Mouse (Mus musculus) heart, embryonic 10.5 days (tissue): ENCODE results near the gene Adap2. TPM values are rescaled to one million over a fixed set of nuclear protein-coding genes. Genes with fewer than 3 reads are reported as not detected.
"Not testable (repeated sequence)": the region's sequence is repeated elsewhere in the genome, so short reads cannot be mapped to it uniquely, and the experiment has no call there.

Source experiments
- DNase-seq: peaks from one replicate; pipeline ENCODE4 v3.0.0-alpha.2; 2017; ENCODE audit warnings: low spot score
- H3K27ac ChIP-seq: fragments of 300-500 bp; sonication (generic); 2 replicates; pipeline ENCODE4 v1.5.1; 2016; ENCODE audit warnings: mild to moderate bottlenecking
- H3K27me3 ChIP-seq: fragments of 300-500 bp; sonication (generic); 2 replicates; pipeline ENCODE4 v1.6.1; 2016; ENCODE audit warnings: mild to moderate bottlenecking; ENCODE audit not compliant: poor library complexity, insufficient read depth, severe bottlenecking
- H3K36me3 ChIP-seq: fragments of 300-500 bp; sonication (generic); 2 replicates; pipeline ENCODE4 v1.6.1; 2016; ENCODE audit warnings: mild to moderate bottlenecking, moderate library complexity
- H3K4me1 ChIP-seq: fragments of 300-500 bp; sonication (generic); 2 replicates; pipeline ENCODE4 v1.6.1; 2016; ENCODE audit warnings: mild to moderate bottlenecking
- H3K4me3 ChIP-seq: fragments of 300-500 bp; sonication (generic); 2 replicates; pipeline ENCODE4 v1.5.1; 2016; ENCODE audit warnings: mild to moderate bottlenecking, moderate library complexity
- H3K9me3 ChIP-seq: fragments of 300-500 bp; sonication (generic); 2 replicates; pipeline ENCODE4 v1.6.1; 2016; ENCODE audit warnings: mild to moderate bottlenecking, moderate library complexity
- WGBS: fragments of 180-500 bp; shearing (Covaris S2); methylation state at CpG from one replicate; pipeline ENCODE4 v1.1.7; 2016; 5-methylcytosine and 5-hydroxymethylcytosine counted together
- polyA plus RNA-seq: library from polyadenylated mRNA; unstranded; fragments of >200 nt; fragmentation: Nextera tagmentation; extraction: Ambion mirVana; gene quantifications from 2 replicates; pipeline ENCODE4 v1.2.1, GENCODE M21; 2016

Gene Adap2
- polyA plus RNA-seq, 1 experiment from 2014 or later = 0.46 TPM

- H3K27me3 ChIP-seq = peaks cover 26% of the 10 kb centered on the region
- 69% methylated on average over 2 of the region's 4 CpGs for WGBS
These were observed 4.9 kb upstream of the Adap2 start for GRCm38 (mm10) chr11:80148974-80149373.

GRCm38 (mm10) chr11:80149412-80150023, 4.4 kb upstream of the Adap2 start:
- 71% methylated on average over 8 of the region's 8 CpGs for WGBS
- Histone ChIP-seq H3K4me1 (peaks cover 9% of the 10 kb centered on the region), H3K27ac (no peak overlapping the region), H3K4me3 (no peak overlapping the region), H3K9me3 (no peaks in the 10 kb centered on the region), H3K36me3 (no peaks in the 10 kb centered on the region), H3K27me3 (peaks cover 31% of the 10 kb centered on the region)
- no peak for DNase-seq

More at GRCm38 (mm10) chr11:80148974-80149373, 4.9 kb upstream of the Adap2 start:
- not testable (repeated sequence) for H3K27ac ChIP-seq, H3K36me3 ChIP-seq, H3K4me3 ChIP-seq, H3K4me1 ChIP-seq, H3K9me3 ChIP-seq, DNase-seq

- peaks cover 42% of the 10 kb centered on the region for H3K27me3 ChIP-seq
- WGBS = 71% methylated on average over 5 of the region's 5 CpGs
These were observed 3.3 kb upstream of the Adap2 start for GRCm38 (mm10) chr11:80150566-80150965.

GRCm38 (mm10) chr11:80151541-80151940, 2.4 kb upstream of the Adap2 start:
- no peak overlapping the region for H3K4me3 ChIP-seq
- H3K9me3 ChIP-seq = no peaks in the 10 kb centered on the region
- 77% methylated on average over 2 of the region's 2 CpGs for WGBS
- H3K4me1 ChIP-seq = peaks cover 11% of the 10 kb centered on the region
- no peaks in the 10 kb centered on the region for H3K36me3 ChIP-seq
- H3K27me3 ChIP-seq = peaks cover 51% of the 10 kb centered on the region
- H3K27ac ChIP-seq = no peak overlapping the region
- DNase-seq = peak; percentile 7

More at GRCm38 (mm10) chr11:80150566-80150965, 3.3 kb upstream of the Adap2 start:
- no peak overlapping the region for H3K4me3 ChIP-seq
- no peaks in the 10 kb centered on the region for H3K36me3 ChIP-seq
- H3K9me3 ChIP-seq = no peaks in the 10 kb centered on the region
- no peak for DNase-seq
- H3K4me1 ChIP-seq = peaks cover 11% of the 10 kb centered on the region
- H3K27ac ChIP-seq = no peak overlapping the region

GRCm38 (mm10) chr11:80152376-80152775, 1.5 kb upstream of the Adap2 start:
- 77% methylated on average over 8 of the region's 8 CpGs for WGBS
- Histone ChIP-seq H3K4me1 (peaks cover 11% of the 10 kb centered on the region), H3K36me3 (no peaks in the 10 kb centered on the region), H3K4me3 (no peak overlapping the region), H3K27me3 (peaks cover 60% of the 10 kb centered on the region), H3K9me3 (no peaks in the 10 kb centered on the region), H3K27ac (no peak overlapping the region)
- DNase-seq = no peak

- H3K27me3 ChIP-seq = peaks cover 78% of the 10 kb centered on the region
- peak overlapping the region; percentile 68 for H3K4me3 ChIP-seq
- H3K27ac ChIP-seq = peak overlapping the region; percentile 52; the same call in 1 of the 2 replicates
- peaks cover 11% of the 10 kb centered on the region for H3K4me1 ChIP-seq
- 22% methylated on average over 25 of the region's 25 CpGs for WGBS
- no peaks in the 10 kb centered on the region for H3K36me3 ChIP-seq
- DNase-seq = no peak
- H3K9me3 ChIP-seq = no peaks in the 10 kb centered on the region
These were observed 596 bp downstream of the Adap2 start for GRCm38 (mm10) chr11:80154501-80154900.

- Histone ChIP-seq H3K4me3 (no peak overlapping the region), H3K9me3 (no peaks in the 10 kb centered on the region), H3K27ac (no peak overlapping the region), H3K27me3 (peaks cover 78% of the 10 kb centered on the region), H3K36me3 (no peaks in the 10 kb centered on the region), H3K4me1 (peaks cover 11% of the 10 kb centered on the region)
- DNase-seq = no peak
- WGBS = 87% methylated on average over 8 of the region's 8 CpGs
These were observed 1.6 kb downstream of the Adap2 start for GRCm38 (mm10) chr11:80155541-80155940.

- H3K27me3 ChIP-seq = peaks cover 78% of the 10 kb centered on the region
- DNase-seq = no peak
These were observed 2.1 kb downstream of the Adap2 start for GRCm38 (mm10) chr11:80155961-80156360.

GRCm38 (mm10) chr11:80156841-80157240, 2.9 kb downstream of the Adap2 start:
- no peaks in the 10 kb centered on the region for H3K9me3 ChIP-seq
- DNase-seq = no peak
- H3K4me3 ChIP-seq = no peak overlapping the region
- no peaks in the 10 kb centered on the region for H3K36me3 ChIP-seq
- 77% methylated on average over 4 of the region's 4 CpGs for WGBS
- H3K4me1 ChIP-seq = peaks cover 11% of the 10 kb centered on the region
- no peak overlapping the region for H3K27ac ChIP-seq
- peaks cover 74% of the 10 kb centered on the region for H3K27me3 ChIP-seq

More at GRCm38 (mm10) chr11:80155961-80156360, 2.1 kb downstream of the Adap2 start:
- H3K4me1 ChIP-seq = peaks cover 11% of the 10 kb centered on the region
- no peak overlapping the region for H3K27ac ChIP-seq
- H3K9me3 ChIP-seq = no peaks in the 10 kb centered on the region
- no peaks in the 10 kb centered on the region for H3K36me3 ChIP-seq
- no peak overlapping the region for H3K4me3 ChIP-seq
- WGBS = 80% methylated on average over 4 of the region's 4 CpGs

GRCm38 (mm10) chr11:80159018-80159417, 5.1 kb downstream of the Adap2 start:
- DNase-seq = no peak
- 79% methylated on average over 7 of the region's 7 CpGs for WGBS
- no peak overlapping the region for H3K27ac ChIP-seq

GRCm38 (mm10) chr11:80161041-80161440, 7.1 kb downstream of the Adap2 start:
- Histone ChIP-seq H3K27ac (no peak overlapping the region), H3K36me3 (no peaks in the 10 kb centered on the region), H3K4me1 (no peaks in the 10 kb centered on the region), H3K9me3 (no peaks in the 10 kb centered on the region), H3K27me3 (peaks cover 32% of the 10 kb centered on the region), H3K4me3 (no peak overlapping the region)
- DNase-seq = no peak
- 78% methylated on average over 4 of the region's 4 CpGs for WGBS

More at GRCm38 (mm10) chr11:80159018-80159417, 5.1 kb downstream of the Adap2 start:
- H3K36me3 ChIP-seq = no peaks in the 10 kb centered on the region
- no peak overlapping the region for H3K4me3 ChIP-seq
- peaks cover 52% of the 10 kb centered on the region for H3K27me3 ChIP-seq
- H3K9me3 ChIP-seq = no peaks in the 10 kb centered on the region
- peaks cover 7% of the 10 kb centered on the region for H3K4me1 ChIP-seq

- Histone ChIP-seq H3K36me3 (no peaks in the 10 kb centered on the region), H3K9me3 (no peaks in the 10 kb centered on the region), H3K27me3 (peaks cover 7% of the 10 kb centered on the region; the same call in 1 of the 2 replicates), H3K4me3 (no peak overlapping the region), H3K4me1 (no peaks in the 10 kb centered on the region), H3K27ac (no peak overlapping the region)
- DNase-seq = no peak
- 69% methylated on average over 7 of the region's 7 CpGs for WGBS
These were observed 9.6 kb downstream of the Adap2 start for GRCm38 (mm10) chr11:80163362-80164116.

GRCm38 (mm10) chr11:80164224-80164623, 10.3 kb downstream of the Adap2 start:
- no peak for DNase-seq
- Histone ChIP-seq H3K9me3 (no peaks in the 10 kb centered on the region), H3K36me3 (no peaks in the 10 kb centered on the region), H3K27me3 (peaks cover 3% of the 10 kb centered on the region; the same call in 1 of the 2 replicates), H3K4me3 (no peak overlapping the region), H3K27ac (no peak overlapping the region), H3K4me1 (no peaks in the 10 kb centered on the region)
- WGBS = 71% methylated on average over 2 of the region's 2 CpGs
